Mouse (Mus musculus): ENCODE measurements around the gene Traf1.

Traf1 gene

DNA sequence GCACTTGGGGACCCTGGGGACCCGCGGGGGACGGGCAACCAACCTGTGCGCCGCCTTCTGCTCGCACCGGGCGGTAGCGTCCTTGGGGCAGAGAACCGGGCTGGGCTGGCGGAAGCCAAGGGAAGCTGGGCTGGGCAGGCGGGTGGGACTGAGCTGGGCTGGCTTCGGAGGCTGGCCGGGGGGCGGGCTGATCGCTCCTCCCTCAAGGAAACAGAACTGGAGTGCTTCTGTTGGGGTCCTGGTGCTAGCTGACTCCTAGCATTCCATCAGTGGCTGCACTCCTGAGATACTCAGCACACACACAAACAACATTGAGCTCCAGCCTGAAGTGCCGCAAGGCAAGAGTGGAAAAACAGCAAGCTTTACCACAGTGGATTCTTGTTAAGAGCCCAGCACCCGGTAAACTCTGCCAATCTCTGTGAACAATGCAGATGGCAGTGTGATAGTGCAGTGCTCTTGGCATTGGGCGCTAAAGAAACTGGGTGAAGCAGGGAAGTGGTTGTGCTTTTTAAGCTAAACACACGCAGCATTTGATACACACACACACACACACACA is at the start of gene Traf1:
Gene Traf1 (minus strand): TSS at position 292 of the 556 bp plus-strand sequence.
- no peak for DNase-seq (ENCODE audit: low read depth, low spot score)

DNA sequence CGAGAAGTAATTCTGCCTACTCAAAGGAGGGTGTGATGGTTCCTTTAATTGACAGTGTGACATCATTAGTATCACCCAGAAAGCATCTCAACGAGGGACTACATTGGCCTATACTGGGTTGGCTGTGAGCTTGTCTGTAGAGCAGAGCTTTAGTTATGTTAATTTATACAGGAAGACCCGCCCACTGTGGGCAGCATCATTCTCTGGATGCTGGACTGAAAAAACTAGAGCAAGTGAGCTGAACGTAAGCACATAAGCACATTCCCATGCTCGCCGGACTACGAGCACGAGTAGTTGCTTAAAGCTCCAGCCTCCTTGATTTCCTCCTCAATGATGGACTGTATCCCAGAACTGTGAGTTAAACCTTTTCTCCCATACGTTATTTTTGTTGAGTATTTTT is 37.4 kb upstream of the Traf1 start:
- no peak for DNase-seq (ENCODE audit: low read depth, low spot score)

DNA sequence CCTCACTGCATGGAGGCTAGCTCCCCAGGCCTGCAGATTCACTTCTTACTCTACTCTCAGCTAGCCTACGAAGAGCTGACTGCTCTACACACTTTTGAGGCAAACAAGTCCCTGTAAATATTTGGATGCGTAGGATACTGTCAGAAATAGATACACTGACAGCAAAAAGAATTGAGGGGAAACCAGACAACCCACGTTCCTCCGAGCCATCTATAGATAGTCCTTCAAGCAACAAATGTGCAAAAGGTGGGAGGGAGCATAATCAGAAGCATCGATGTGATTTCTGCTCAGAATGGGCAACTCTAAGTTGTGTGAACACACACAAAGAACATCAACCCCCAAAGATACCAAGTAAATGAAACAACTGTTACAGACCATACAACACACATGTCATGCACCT is 34.9 kb upstream of the Traf1 start:
- DNase-seq (ENCODE audit: low read depth, low spot score), result no peak

DNA sequence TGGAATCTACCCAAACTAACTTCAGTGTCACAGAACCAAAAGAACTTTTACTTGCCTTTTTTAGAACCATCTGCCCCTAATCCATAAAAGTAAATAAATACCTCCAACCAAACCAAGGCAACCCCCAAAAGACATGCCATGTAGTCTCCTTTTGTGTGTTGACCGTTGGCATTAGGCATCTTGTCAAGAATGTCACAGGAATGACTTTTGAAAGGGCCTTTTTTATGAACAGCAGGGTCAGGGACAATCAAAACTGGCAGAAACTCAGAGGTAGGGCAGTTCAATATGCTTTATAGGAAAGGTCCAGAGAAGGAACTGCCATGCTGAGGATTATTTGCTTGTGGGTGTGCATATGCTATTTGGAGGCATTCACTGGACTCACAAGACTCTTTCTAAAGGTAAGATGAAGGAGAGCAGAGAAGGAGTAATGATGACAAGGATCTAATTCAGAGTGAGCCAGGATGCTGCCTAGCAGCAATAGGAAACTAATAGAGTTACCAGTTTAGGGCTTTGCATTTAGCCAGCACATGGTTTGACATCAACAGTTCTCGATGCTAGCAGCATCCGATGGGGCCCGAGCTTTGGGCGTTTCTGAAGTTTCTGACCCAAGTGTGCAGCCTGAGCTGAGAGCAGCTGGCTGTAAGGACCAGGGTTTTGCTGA is 32.3 kb upstream of the Traf1 start:
- DNase-seq (ENCODE audit: low read depth, low spot score), result no peak

DNA sequence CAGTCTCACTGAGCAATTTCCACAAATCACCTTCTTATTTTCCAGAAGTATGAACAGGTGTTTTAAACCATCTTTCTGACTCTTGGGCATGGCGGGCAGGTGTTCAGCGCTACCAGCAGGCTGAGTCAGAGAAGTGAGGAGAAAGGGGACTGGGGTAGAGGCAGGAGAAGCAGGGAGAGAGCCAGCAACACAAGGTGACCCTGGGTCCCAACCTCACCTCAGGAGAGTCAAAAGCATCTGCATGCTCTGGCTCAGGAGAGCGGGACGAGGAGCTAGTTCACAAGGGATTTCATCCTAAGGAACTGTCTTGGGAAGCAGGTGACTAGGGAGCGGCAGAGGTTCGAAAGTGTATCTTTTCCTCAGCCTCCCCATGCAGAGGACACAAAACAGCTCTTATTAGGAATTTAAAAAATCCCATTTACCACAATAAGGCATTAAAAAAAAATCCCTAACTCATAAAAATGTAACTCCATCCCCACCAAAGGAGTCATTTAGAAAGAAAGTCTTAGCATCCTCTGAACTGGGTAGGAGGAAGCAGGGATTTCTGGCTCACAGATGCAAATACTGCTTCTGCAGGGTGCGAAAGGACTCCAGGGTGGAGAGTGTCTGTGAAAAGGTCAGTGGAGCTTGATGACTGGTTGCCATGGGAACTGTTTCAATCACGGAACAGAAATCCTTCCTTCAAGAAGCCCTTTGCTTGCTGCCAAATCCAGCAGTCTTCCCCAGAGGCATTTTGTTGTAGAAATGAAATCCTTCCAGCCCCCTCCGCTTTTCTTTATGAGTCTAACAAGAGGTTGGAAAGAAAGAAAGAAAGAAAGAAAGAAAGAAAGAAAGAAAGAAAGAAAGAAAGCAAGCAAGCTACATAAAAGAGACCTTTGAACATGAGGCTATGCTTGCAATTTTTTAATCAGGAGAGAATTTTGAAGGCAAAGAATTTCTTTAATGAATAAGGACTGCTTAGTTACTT is 31.4 kb upstream of the Traf1 start:
- no peak for DNase-seq (ENCODE audit: low read depth, low spot score)

DNA sequence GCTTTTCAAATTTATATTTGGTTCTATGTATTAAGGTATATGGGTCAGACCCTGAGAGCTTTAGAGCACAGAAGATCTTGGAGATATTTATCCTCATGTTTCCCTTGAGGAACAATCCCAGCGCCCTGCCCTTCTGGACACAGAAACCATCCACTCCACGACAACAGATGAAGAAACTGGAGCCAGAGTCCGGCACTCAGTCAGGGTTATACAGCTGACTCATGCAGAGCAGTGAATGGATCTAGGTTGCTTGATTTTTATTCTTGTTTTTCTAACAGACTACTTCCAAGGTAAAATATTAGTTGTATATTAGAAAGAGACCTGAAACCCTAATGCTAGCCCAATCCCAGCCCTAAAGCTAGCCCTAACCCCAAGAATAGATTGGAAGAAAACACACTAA is 30.4 kb upstream of the Traf1 start:
- DNase-seq (ENCODE audit: low read depth, low spot score), result no peak

DNA sequence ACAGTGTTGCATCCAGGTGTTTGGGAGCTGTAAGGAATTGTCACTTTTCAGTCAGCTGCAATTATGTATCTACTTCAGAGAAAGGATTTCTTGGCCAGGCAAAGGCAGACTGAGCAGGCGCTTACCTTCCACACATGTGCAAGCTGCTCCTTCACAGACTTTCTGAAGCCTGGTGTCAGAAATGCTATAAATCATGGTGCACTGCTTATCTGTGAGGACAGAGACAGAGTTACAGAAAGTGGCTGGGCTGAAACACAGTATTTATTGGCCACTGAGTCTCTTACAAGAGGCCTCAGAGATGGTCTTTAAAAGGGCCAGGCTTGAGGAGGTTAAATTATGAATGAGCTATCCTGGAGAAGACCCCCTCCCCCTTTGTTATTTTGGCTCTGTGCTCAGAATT is 28.2 kb upstream of the Traf1 start:
- DNase-seq (ENCODE audit: low read depth, low spot score), result no peak

DNA sequence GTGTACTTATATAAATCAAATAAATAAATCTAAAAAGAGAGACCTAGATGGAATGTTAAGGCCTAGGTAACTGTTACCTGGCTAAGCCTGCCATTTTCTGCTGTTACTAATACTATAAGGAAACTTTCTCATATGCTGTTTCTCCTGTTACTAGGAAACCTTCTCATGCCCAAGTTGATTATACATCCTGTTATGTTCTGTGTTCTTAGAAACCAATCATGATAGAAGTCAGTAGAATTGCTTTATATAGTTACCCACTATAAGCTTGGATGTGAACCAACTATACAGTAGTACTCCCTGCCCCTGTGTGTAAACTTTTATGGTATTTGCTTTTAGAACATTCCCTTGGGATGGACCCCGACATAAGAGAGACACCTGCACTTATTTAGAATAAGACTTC is 26.0 kb upstream of the Traf1 start:
- DNase-seq (ENCODE audit: low read depth, low spot score), result no peak

DNA sequence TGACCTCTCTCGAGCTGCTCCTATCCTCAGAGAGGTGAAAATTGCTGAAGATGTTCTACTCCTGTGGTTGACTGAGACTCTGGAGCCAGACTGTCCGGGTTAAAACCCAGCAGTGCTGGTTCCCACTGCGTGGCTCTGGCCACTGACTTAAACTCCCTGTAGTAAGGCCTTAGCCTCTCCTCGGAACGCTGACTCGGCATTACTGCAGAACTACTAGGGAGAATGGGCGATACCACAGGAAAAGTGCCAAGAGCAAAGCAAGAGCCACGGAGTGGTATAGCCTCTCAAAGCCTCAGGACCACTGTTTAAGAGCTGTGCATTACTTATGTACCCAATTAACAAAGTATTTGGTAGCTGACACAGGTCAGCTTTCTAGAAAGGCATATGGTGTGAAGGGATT is 23.3 kb upstream of the Traf1 start:
- no peak for DNase-seq (ENCODE audit: low read depth, low spot score)

DNA sequence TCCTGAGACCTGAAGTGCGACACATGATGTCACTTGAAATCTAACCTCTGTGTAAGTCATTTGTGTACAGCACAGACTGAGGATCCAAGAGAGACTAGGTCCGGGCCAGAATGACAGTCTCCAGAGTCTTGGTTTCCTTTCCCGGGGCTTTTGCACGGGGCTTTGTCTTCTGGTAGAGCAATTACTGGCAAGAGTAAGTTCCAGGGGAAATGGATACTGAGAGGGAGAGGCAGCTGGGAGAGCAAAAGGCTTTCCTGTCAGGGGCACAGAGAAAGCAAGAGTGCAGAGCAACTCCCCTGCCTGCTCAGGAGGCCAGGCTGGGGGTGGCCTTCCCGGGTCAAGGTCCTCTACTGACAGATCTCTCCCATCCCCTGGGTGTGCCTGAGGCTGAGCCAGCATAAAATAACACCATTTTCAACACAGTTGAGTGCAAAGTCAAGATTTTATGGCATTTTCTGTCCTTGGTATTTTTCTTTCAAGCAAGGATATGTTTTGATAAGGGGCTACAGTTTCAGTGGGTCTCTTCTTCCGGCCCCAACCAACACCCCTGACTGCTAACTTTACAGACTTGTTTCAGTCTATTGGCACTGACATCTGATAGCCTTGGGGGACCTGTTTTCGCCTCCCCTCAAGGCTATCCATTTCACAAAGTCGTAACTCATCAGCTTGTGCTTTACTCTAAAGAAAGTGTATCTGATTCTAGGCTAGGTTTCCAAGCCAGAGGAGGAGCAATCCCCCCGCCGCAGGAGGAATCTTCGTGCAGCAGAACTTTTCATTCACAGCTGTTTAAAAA is 21.5 kb upstream of the Traf1 start:
- DNase-seq (ENCODE audit: low read depth, low spot score), result no peak

DNA sequence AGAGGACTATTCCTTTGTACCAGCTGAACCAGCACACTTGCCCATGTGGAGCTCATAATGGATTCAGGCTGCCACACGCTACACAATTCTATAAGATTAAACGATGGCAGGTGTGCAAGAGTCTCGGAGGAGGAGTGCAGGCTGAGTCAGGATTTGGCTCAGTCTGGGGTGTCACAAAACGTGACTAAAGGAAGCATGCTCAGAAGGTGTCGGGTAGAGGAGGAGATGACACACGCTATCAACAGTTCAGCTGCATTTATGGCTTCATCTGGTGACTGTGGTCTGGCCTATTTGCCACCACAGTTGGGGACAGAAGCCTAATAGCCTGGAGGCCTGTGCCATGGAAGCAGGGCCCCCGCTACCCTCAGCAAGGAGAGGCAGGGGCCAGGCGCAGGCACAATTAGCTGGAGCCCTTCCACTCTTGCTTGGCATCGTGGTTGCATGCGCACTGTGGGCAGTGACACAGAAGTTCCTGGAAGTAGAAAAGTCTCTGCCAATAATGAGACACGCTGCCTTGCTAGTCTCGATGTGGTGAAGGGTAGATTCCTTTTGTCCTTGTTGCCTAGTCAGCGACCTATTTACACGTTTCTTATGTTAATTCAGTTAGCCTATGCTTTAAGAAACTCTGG is 20.6 kb upstream of the Traf1 start:
- no peak for DNase-seq (ENCODE audit: low read depth, low spot score)

DNA sequence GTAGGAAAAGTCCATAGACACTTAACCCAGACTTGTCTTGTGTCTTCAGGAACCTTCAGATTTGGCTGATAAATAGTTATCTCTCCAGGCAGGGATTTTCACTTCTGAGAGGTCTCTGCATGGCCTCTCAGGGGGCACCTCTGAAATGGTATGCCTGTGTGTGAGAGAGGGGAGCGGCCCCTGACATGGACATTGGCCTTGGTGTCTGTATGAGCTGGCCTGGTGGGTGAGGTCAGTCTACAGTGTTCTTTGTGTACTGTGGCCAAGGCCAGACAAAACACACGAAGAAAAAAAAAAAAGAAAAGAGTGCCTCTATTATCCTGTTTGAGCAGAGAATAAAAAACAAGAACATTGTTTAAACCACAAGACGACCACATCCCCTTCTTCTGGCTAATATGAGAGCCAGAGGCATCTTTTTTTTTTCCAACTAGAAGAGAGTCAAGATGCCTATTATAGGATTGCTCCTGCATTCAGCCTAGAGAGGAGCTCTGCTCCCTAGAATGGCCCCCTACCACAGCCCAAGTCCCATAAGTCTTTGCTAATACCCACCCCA is 18.0 kb upstream of the Traf1 start:
- DNase-seq (ENCODE audit: low read depth, low spot score), result no peak

DNA sequence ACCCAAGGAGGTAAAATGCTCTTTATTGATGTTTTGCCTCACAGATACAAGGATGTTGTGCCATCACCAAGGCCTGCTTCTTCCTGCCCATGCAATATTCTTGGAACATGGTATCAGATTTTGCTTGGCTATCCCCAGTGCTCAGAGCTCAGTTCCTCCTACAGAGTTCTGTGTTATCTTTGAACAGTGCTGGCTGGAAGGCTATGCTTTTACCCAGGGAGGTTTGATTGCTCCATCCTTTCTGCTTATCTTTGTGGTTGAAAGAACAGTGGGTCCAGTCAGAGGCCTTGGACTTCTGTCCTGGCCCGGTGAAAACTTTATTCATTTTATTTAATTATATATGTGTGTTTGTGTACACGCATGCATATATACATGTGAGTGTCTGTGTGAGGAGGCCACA is 16.7 kb upstream of the Traf1 start:
- DNase-seq (ENCODE audit: low read depth, low spot score), result no peak

DNA sequence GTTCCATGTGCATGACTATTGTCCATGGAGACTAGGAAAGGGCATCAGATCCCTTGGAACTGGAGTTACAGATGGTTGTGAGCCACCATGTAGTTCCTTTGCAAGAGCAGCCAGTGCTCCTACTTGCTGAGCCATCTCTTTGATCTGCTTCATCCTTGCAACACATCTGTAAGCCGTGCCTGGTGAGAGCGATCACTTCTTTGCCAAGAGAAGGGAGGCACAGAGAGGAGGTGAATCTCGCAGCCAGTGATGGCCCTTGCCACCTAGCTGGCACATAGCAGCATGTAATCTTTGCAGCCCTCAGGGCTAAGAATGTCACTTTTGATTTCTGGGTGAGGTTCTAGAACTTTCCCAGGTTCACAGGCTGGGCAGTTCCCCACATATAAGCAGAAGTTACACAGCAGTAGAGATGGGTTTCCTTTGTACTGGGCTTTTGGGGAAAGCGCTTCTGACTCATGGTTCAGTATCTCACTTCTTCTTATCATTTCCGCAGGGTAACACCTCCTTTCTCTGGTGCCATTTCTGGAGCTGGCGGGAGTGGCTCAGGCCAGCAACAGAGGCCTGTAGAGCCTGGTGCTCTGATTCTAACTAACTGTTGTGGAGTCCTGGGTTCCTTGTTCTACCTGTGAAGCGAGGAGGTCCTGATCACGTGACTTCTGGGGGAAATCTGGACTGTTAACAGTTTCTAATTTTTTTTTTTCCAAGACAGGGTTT is 15.5 kb upstream of the Traf1 start:
- no peak for DNase-seq (ENCODE audit: low read depth, low spot score)

DNA sequence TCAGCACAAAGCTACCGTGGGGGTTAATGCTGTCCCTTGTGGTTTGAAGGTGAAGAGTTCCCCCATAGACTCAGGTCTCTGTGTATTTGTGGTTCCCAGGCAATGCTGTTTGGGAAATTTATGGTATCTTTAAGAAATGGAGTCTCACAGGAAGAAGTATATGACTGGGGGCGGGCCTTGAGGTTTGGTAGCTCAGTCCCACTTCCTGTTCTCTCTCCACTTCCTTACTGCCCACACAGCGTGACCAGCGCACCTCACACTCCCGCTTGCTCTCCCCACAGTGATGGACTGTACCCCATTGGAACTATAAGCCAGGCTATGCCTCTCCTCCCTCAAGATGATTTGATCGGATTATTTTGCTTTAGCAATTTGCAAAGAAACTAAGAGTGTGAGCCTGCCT is 14.9 kb upstream of the Traf1 start:
- no peak for DNase-seq (ENCODE audit: low read depth, low spot score)

DNA sequence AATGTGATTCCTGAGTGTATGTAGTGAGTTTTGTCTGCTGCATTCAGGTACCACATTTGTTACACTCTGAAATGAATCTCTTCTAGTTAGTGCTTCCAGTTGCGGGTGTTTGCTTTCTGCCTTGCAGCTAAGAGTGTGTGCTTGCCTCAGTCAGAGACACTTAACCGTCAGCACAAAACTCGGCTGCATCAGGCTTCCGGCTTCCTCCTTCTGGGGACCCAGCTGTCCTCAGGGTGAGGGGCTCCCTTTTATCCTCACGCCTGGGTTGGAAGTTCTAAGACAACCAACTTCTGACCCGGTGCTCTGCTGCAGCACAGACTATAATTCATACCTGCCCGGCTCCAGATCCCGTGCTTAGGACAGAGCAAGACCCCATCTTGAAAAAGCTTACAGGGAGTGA is 11.5 kb upstream of the Traf1 start:
- no peak for DNase-seq (ENCODE audit: low read depth, low spot score)

DNA sequence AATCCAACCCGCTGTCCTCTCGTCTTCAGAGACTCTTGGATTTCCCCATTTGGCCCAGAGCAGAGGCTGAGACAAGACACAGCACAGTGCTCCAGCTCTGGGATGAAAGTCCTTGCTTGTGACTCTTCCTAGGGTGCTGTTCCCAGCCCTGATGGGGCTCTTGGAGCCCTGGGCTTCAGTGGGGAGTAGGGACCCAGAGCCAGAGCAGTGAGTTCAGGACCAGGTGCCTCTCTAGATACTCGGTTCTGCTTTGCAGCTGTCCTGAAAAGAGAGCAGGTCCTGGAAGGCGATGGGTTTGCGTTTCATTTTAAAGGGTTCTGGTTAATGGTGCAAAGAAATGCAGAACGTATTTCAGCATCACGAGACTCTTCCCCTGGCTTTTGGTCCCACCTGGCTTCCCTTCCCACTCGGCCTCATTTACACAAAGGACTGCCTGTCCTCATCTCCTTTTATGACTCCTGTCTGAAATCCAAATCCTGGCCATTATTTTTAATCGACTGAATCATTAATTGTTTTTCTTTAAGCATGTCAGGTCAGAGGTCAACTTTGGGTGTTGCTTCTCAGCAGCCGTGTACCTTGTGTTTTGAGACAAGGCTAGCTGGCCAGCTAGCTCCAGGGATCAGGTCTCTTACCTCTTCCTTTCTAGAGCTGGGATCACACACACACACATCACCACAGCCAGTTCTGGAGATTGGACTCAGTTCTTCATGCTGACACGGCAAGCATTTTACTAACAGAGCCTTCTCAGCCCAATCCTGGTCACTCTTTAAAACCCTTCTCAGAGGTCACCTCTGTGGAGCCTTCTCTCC is 9.7 kb upstream of the Traf1 start:
- DNase-seq (ENCODE audit: low read depth, low spot score), result no peak

DNA sequence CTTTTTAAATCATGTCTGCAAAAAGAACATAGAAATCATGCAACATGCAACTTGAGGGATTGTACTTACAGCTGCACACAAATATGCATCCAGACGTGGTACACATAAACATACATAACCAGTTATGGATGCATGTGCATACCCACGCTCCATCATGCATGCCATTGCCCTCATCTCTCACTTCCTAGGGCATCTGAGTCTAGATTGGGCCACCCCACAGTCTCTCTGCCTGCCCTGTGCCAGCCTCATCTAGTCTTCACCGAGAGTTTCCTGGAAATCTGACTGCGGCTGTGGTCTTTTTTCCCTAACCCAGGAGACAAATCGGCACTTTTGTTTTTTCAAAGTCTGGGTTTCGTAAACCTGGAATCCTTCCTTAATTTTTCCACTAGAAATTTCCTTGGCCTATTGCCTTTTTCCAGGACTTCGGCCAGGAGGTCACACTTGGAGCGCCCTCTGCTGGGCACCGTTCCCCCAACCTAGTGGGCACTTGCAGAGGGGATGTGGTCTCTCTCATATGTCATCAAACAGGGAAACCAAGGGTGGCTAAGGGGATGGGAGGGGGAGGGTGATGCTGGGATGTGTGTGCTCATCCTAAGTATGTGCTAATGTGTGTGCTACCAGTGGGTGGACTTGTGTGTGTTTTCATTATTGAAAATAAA is 8.6 kb upstream of the Traf1 start:
- no peak for DNase-seq (ENCODE audit: low read depth, low spot score)

DNA sequence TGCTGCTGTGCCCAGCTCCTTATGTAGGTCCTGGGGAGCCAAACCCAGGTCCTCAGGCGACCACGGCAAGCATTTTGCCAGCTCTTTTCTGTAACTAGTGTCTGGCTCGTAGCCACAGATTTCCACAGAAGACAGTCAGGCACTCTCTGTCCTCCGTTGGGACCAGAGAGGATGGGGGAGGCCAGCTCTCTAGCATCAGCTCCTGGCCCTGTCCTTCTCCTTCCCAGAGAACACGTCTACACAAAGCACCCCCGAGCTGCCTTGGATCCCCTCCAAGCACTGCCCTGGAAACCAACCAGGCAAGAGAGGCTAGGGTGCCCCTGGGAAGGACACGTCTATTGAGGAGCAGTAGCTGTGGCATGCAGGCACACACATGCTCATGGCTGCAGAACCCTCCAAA is 7.6 kb upstream of the Traf1 start:
- no peak for DNase-seq (ENCODE audit: low read depth, low spot score)

Data from embryo, embryonic 11.5 days (tissue).